Mouse (Mus musculus): Measurements from ENCODE around the gene Ttc39b. TPM values are rescaled to one million over a fixed set of nuclear protein-coding genes. Genes with fewer than 3 reads are reported as not detected.

Ttc39b gene
- polyA plus RNA-seq, 1 experiment from 2014 or later: 2.9 TPM

DNA sequence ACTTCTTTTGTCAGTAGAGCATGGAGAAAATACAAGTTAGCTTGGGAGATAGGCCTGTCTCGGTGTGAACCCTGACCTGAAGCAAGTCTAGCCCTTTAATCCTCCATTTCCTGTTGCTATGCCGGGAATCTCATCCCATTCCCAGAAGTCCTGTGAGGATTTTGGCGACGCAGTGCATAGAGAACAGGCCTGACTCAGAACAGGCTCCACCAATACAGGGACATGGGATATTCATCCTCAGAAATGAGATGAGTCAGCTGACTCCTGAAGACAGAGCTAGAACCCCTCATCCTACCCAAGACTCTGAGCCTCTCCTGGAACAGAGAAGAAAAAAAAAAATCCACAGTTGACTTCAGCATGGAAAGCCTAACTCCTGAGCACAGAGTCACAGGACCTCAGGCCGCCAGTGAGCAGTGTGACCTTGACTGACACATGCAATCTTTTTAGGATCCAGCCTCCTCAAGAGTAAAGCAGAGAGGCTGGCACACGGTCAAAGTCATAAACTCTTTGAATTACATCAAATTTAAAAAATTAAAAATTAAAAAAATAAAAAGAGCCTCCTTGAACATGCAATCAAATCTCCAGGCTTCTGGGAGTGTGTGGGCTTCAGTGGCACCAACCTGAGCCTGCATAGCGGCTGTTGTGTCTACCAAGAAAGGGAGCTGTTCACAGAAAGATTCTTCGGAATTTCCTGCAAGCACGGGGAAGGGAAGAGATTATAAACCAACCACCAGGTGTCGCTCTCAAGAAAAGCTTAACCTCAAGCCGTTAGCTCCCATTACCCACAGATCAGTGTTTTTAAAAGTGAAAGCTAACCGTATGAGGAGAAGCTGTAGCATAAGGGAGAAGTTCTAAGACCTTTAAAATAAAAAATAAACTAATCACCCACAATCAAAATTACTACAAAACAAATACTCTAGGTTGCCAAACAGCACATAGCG lies 20.9 kb downstream of the Ttc39b start:
- ATAC-seq (replicated peaks; ENCODE audit: insufficient number of reproducible peaks, low FRiP score, low TSS enrichment): no peak
- peak overlapping the region; percentile 37 for H3K4me2 ChIP-seq
- H3K4me1 ChIP-seq (ENCODE audit: control insufficient read depth, insufficient read depth, low read length): peaks cover 5% of the 10 kb centered on the region
- no peak overlapping the region for H3K9ac ChIP-seq (ENCODE audit: low read depth, low read length)
- no peak overlapping the region for H3K27ac ChIP-seq (ENCODE audit: low read depth, low read length)
- no peaks in the 10 kb centered on the region for H3K36me3 ChIP-seq (ENCODE audit: control insufficient read depth, insufficient read depth, low read length)
- no peak overlapping the region for H3K4me3 ChIP-seq (ENCODE audit: low read depth, low read length)
- H3K9me3 ChIP-seq (replicated peaks; ENCODE audit: control insufficient read depth, low read length): no peaks in the 10 kb centered on the region
- 33% methylated on average over 13 of the region's 13 CpGs for WGBS (ENCODE audit: insufficient replicate concordance)
- no peaks in the 10 kb centered on the region for H3K27me3 ChIP-seq (ENCODE audit: control insufficient read depth, insufficient read depth, low read length)

DNA sequence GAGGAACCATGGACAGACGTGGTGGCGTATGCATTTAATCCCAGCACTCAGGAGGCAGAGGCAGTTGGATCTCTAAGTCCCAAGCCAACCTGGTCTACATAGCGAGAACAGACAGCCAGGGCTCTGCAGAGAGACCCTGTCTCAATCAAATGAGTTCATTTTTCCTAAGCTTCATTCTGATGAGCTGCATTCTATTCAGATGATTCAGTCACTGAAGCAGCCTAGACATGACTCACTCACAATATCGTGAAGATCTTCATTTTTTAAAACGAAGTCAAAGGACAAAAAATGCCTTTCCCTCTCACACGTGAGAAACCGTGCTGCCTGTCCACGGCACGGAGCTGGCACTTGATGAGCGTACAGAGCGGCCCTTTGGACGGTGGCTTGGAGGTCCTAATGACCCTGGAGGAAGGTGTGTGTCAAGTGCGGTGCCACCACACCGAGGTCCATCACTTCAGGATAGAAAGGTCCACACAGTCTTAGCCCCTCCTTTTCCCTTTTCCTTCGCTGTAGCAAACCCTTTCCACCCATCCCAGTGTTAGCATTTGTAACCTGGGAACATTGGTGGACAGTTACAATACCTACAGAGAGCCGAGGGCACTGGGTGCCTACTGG lies 21.8 kb downstream of the Ttc39b start:
- H3K4me1 ChIP-seq (ENCODE audit: control insufficient read depth, insufficient read depth, low read length): no peaks in the 10 kb centered on the region
- no peak overlapping the region for H3K4me3 ChIP-seq (ENCODE audit: low read depth, low read length)
- H3K9me3 ChIP-seq (replicated peaks; ENCODE audit: control insufficient read depth, low read length): no peaks in the 10 kb centered on the region
- no peak for ATAC-seq (replicated peaks; ENCODE audit: insufficient number of reproducible peaks, low FRiP score, low TSS enrichment)
- no peak overlapping the region for H3K27ac ChIP-seq (ENCODE audit: low read depth, low read length)
- no peaks in the 10 kb centered on the region for H3K27me3 ChIP-seq (ENCODE audit: control insufficient read depth, insufficient read depth, low read length)
- 84% methylated on average over 16 of the region's 16 CpGs for WGBS (ENCODE audit: insufficient replicate concordance)
- no peak overlapping the region for H3K9ac ChIP-seq (ENCODE audit: low read depth, low read length)
- no peaks in the 10 kb centered on the region for H3K36me3 ChIP-seq (ENCODE audit: control insufficient read depth, insufficient read depth, low read length)
- H3K4me2 ChIP-seq: no peak overlapping the region

DNA sequence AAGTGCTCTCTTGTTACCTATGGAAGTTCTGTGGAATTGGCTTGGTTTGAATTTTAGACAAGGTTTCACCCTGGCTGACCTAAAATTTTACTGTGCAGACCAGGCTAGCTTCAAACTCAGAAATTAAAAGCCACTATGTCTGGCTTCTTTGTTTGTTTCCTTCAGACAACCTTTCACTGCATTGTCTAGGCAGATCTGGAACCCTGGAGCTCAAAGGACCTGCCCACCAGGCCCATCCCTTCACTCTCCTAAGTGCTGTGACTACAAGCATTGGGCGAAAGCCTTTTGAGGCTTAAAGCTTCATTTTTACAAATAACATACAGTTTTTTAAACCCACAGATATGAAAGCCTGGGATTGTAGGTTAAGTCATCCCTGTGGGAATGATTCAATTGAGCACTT lies 22.3 kb downstream of the Ttc39b start:
- H3K9ac ChIP-seq (ENCODE audit: low read depth, low read length): no peak overlapping the region
- ATAC-seq (replicated peaks; ENCODE audit: insufficient number of reproducible peaks, low FRiP score, low TSS enrichment): no peak
- H3K9me3 ChIP-seq (replicated peaks; ENCODE audit: control insufficient read depth, low read length): no peaks in the 10 kb centered on the region
- no peaks in the 10 kb centered on the region for H3K27me3 ChIP-seq (ENCODE audit: control insufficient read depth, insufficient read depth, low read length)
- no peak overlapping the region for H3K4me3 ChIP-seq (ENCODE audit: low read depth, low read length)
- H3K27ac ChIP-seq (ENCODE audit: low read depth, low read length): no peak overlapping the region
- H3K36me3 ChIP-seq (ENCODE audit: control insufficient read depth, insufficient read depth, low read length): no peaks in the 10 kb centered on the region
- 82% methylated on average over 1 of the region's 1 CpGs for WGBS (ENCODE audit: insufficient replicate concordance)
- H3K4me1 ChIP-seq (ENCODE audit: control insufficient read depth, insufficient read depth, low read length): no peaks in the 10 kb centered on the region
- H3K4me2 ChIP-seq: no peak overlapping the region

- no peak for ATAC-seq (replicated peaks; ENCODE audit: insufficient number of reproducible peaks, low FRiP score, low TSS enrichment)
- WGBS (ENCODE audit: insufficient replicate concordance): 3% methylated on average over 12 of the region's 12 CpGs
- no peaks in the 10 kb centered on the region for H3K9me3 ChIP-seq (replicated peaks; ENCODE audit: control insufficient read depth, low read length)
Observed at GRCm38 (mm10) chr4:83284768-83285350, 39.2 kb downstream of the Ttc39b start.

GRCm38 (mm10) chr4:83283973-83284767 lies 39.9 kb downstream of the Ttc39b start:
- ATAC-seq (replicated peaks; ENCODE audit: insufficient number of reproducible peaks, low FRiP score, low TSS enrichment): no peak
- Histone ChIP-seq H3K9ac (ENCODE audit: low read depth, low read length) (peak overlapping the region; percentile 59), H3K9me3 (replicated peaks; ENCODE audit: control insufficient read depth, low read length) (no peaks in the 10 kb centered on the region), H3K4me1 (ENCODE audit: control insufficient read depth, insufficient read depth, low read length) (0 out of 2 replicates have a peak, but pooled peaks cover 3% of the 10 kb centered on the region), H3K4me3 (ENCODE audit: low read depth, low read length) (peak overlapping the region; percentile 40), H3K4me2 (peak overlapping the region; percentile 76), H3K27ac (ENCODE audit: low read depth, low read length) (no peak overlapping the region), H3K36me3 (ENCODE audit: control insufficient read depth, insufficient read depth, low read length) (no peaks in the 10 kb centered on the region), H3K27me3 (ENCODE audit: control insufficient read depth, insufficient read depth, low read length) (no peaks in the 10 kb centered on the region)
- WGBS (ENCODE audit: insufficient replicate concordance): 19% methylated on average over 19 of the region's 19 CpGs

More at GRCm38 (mm10) chr4:83284768-83285350, 39.2 kb downstream of the Ttc39b start:
- Histone ChIP-seq H3K4me3 (ENCODE audit: low read depth, low read length) (peak overlapping the region; percentile 40), H3K27ac (ENCODE audit: low read depth, low read length) (no peak overlapping the region), H3K9ac (ENCODE audit: low read depth, low read length) (peak overlapping the region; percentile 59), H3K4me2 (peak overlapping the region; percentile 76), H3K36me3 (ENCODE audit: control insufficient read depth, insufficient read depth, low read length) (no peaks in the 10 kb centered on the region), H3K27me3 (ENCODE audit: control insufficient read depth, insufficient read depth, low read length) (no peaks in the 10 kb centered on the region), H3K4me1 (ENCODE audit: control insufficient read depth, insufficient read depth, low read length) (0 out of 2 replicates have a peak, but pooled peaks cover 3% of the 10 kb centered on the region)

DNA sequence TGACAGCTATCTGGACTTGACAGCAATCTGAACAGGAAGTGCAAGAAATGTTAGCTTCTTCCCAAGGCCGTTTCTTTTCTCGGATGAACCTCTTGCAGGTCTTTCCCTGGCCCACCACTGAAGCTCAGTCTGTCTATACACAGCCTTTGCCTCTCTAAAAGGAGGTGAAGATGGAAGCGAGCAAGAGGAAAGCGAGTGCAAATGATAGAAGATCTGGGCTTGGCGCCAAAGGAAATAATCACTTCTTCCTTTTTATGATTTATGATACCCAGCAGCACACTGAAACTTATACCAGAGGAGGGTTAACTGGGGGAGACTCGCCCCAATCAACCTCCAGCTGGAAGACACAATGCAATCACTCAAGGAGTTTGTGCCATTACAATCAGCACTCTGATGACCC lies 41.6 kb downstream of the Ttc39b start:
- no peak for ATAC-seq (replicated peaks; ENCODE audit: insufficient number of reproducible peaks, low FRiP score, low TSS enrichment)
- 55% methylated on average over 6 of the region's 6 CpGs for WGBS (ENCODE audit: insufficient replicate concordance)
- no peaks in the 10 kb centered on the region for H3K9me3 ChIP-seq (replicated peaks; ENCODE audit: control insufficient read depth, low read length)

GRCm38 (mm10) chr4:83279236-83279635 lies 44.8 kb downstream of the Ttc39b start:
- H3K36me3 ChIP-seq (ENCODE audit: control insufficient read depth, insufficient read depth, low read length): no peaks in the 10 kb centered on the region
- H3K9ac ChIP-seq (ENCODE audit: low read depth, low read length): no peak overlapping the region
- no peaks in the 10 kb centered on the region for H3K9me3 ChIP-seq (replicated peaks; ENCODE audit: control insufficient read depth, low read length)
- WGBS (ENCODE audit: insufficient replicate concordance): 78% methylated on average over 7 of the region's 7 CpGs
- ATAC-seq (replicated peaks; ENCODE audit: insufficient number of reproducible peaks, low FRiP score, low TSS enrichment): no peak
- no peaks in the 10 kb centered on the region for H3K27me3 ChIP-seq (ENCODE audit: control insufficient read depth, insufficient read depth, low read length)
- no peak overlapping the region for H3K4me2 ChIP-seq
- H3K4me3 ChIP-seq (ENCODE audit: low read depth, low read length): no peak overlapping the region
- no peak overlapping the region for H3K27ac ChIP-seq (ENCODE audit: low read depth, low read length)
- H3K4me1 ChIP-seq (ENCODE audit: control insufficient read depth, insufficient read depth, low read length): no peaks in the 10 kb centered on the region

More for the DNA sequence above, 41.6 kb downstream of the Ttc39b start:
- Histone ChIP-seq H3K4me2 (no peak overlapping the region), H3K9ac (ENCODE audit: low read depth, low read length) (no peak overlapping the region), H3K36me3 (ENCODE audit: control insufficient read depth, insufficient read depth, low read length) (no peaks in the 10 kb centered on the region), H3K27ac (ENCODE audit: low read depth, low read length) (no peak overlapping the region), H3K4me1 (ENCODE audit: control insufficient read depth, insufficient read depth, low read length) (0 out of 2 replicates have a peak, but pooled peaks cover 3% of the 10 kb centered on the region), H3K4me3 (ENCODE audit: low read depth, low read length) (no peak overlapping the region), H3K27me3 (ENCODE audit: control insufficient read depth, insufficient read depth, low read length) (no peaks in the 10 kb centered on the region)

GRCm38 (mm10) chr4:83274241-83274640 lies 49.8 kb downstream of the Ttc39b start:
- 69% methylated on average over 2 of the region's 2 CpGs for WGBS (ENCODE audit: insufficient replicate concordance)
- Histone ChIP-seq H3K9ac (ENCODE audit: low read depth, low read length) (no peak overlapping the region), H3K4me3 (ENCODE audit: low read depth, low read length) (no peak overlapping the region), H3K36me3 (ENCODE audit: control insufficient read depth, insufficient read depth, low read length) (no peaks in the 10 kb centered on the region), H3K4me2 (no peak overlapping the region), H3K27ac (ENCODE audit: low read depth, low read length) (no peak overlapping the region), H3K27me3 (ENCODE audit: control insufficient read depth, insufficient read depth, low read length) (no peaks in the 10 kb centered on the region), H3K9me3 (replicated peaks; ENCODE audit: control insufficient read depth, low read length) (no peaks in the 10 kb centered on the region), H3K4me1 (ENCODE audit: control insufficient read depth, insufficient read depth, low read length) (no peaks in the 10 kb centered on the region)
- ATAC-seq (replicated peaks; ENCODE audit: insufficient number of reproducible peaks, low FRiP score, low TSS enrichment): no peak
